Mouse (Mus musculus): ENCODE data around the gene Emp2.
"Not testable (repeated sequence)": the region's sequence is repeated elsewhere in the genome, so short reads cannot be mapped to it uniquely, and the experiment has no call there.

Emp2 gene

GRCm38 (mm10) chr16:10317197-10317544 lies 3.4 kb upstream of the Emp2 start:
- peak; percentile 93 for DNase-seq (ENCODE audit: low read depth, low spot score)

DNA sequence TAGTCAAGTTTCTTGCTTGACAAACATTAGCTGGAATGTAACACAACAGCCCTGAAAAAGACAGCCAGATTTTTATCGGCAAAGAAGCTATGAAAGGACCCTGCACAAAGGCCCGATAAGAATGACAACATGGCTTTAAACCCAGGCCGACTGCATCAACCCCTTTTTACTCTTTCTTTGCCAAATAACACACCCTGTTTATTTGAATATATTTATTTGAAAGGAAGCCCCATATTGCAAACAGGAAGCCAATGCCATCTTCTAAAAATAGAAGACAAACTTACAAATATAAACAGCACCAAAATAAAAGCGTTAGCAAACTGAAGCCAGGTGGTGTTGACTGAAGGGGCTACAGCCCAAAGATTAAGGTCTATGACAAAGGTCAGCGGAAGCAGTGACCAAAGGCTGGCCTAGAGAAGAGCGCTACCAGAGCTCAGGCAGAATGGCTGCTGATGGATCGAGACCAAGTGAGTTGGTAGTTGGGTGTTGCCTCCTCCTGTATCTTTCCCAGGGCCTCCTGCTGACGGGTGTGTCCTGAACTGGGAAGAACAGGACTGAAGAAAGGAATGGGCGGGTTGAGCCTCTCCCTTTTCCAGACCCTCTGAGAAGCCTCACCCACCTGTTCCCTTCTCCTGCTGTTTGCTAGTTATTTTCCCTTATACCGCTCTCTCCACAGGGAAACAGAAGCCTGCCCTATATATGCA lies 2.9 kb upstream of the Emp2 start:
- peak; percentile 93 for DNase-seq (ENCODE audit: low read depth, low spot score)

DNA sequence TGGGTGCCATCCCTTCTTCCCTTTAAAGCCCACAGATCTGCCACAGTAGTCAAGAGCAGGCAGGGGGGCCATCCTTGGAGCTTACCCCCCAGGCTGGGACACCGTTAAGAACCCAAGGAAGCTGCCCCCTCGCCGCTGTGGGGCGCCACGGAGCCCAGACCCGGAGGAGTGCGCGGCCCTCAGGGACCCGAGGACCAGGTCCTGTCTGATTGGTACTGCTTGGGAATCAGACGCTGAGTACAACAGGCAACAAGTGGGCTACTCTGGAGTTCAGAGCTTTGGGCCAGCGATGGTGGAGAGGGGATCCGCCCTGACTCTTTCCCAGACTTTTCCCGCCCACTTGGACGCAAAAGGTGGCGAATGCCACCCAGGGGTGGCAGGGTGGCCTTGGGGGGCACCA lies 542 bp downstream of the Emp2 start:
- peak; percentile 45 for DNase-seq (ENCODE audit: low read depth, low spot score)

- no peak for DNase-seq (ENCODE audit: low read depth, low spot score)
Observed at GRCm38 (mm10) chr16:10311989-10312388, 1.8 kb downstream of the Emp2 start.

GRCm38 (mm10) chr16:10311086-10311485 lies 2.7 kb downstream of the Emp2 start:
- DNase-seq (ENCODE audit: low read depth, low spot score): no peak

GRCm38 (mm10) chr16:10310507-10310906 lies 3.3 kb downstream of the Emp2 start:
- no peak for DNase-seq (ENCODE audit: low read depth, low spot score)

GRCm38 (mm10) chr16:10307351-10307750 lies 6.4 kb downstream of the Emp2 start:
- DNase-seq (ENCODE audit: low read depth, low spot score): no peak

DNA sequence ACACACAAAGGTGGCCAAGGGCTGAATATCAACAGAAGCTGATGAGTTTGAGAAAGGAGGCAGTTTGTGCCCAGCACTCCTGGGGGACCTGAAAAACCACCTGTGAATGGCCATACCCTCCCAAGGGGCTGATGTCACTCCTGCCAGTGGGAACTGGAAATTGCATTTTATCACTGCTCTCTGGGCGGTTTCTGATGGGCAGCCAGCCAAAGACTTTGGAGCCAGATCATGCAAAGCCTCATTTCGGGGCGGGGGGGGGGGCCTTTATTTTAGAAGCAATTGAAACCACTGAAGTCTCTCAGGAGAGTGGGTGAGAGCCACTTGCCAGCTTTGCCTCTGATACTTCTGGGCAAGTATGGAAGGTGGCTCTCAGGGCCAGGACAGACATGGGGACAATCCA lies 7.7 kb downstream of the Emp2 start:
- no peak for DNase-seq (ENCODE audit: low read depth, low spot score)

- DNase-seq (ENCODE audit: low read depth, low spot score): no peak
Observed at GRCm38 (mm10) chr16:10301337-10301736, 12.4 kb downstream of the Emp2 start.

DNA sequence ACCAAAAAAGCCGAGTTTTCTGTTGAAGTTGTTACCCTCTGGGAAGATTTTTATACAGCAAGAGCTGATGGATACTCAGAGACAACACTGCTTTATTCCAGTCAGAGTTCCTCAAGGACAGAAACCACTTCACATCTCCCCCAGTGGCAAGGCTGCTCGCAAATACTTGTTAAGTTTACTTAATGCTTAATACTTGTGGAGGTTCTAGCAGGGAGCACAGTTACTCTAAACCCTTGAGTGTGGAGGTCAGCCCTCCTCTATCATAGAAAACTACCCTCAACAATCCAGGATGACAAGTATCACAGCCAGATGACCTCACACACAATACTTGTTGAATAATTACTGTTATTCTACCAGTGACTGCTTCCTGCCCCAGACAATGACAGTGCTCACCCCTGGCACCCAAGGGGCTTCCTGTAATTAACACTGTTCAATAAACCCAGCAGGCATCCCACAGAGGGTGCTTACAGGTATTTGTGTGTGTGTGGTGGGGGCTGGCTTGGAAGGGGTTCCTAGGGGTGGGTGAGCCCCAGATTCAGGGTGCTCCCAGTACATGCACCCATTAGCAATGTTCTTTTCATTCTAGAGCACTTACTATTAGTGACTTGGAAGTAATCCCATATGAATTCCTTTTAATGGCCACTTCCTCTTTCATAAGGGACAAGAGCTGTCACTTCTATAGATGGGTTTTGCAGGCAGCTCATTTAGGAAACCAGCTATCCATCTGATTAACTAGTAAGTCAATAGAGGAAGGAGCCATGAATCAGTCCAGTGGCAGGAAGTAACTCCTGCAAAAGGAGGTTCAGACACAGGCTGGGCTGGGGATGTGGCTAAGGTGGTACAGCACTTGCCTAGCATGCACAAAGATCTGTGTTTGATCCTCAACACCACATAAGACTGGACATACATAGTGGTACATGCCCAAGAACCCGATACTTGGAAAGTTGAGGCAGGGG lies 13.3 kb downstream of the Emp2 start:
- DNase-seq (ENCODE audit: low read depth, low spot score): no peak

- DNase-seq (ENCODE audit: low read depth, low spot score): peak; percentile 54
Observed at GRCm38 (mm10) chr16:10299637-10300036, 14.1 kb downstream of the Emp2 start.

DNA sequence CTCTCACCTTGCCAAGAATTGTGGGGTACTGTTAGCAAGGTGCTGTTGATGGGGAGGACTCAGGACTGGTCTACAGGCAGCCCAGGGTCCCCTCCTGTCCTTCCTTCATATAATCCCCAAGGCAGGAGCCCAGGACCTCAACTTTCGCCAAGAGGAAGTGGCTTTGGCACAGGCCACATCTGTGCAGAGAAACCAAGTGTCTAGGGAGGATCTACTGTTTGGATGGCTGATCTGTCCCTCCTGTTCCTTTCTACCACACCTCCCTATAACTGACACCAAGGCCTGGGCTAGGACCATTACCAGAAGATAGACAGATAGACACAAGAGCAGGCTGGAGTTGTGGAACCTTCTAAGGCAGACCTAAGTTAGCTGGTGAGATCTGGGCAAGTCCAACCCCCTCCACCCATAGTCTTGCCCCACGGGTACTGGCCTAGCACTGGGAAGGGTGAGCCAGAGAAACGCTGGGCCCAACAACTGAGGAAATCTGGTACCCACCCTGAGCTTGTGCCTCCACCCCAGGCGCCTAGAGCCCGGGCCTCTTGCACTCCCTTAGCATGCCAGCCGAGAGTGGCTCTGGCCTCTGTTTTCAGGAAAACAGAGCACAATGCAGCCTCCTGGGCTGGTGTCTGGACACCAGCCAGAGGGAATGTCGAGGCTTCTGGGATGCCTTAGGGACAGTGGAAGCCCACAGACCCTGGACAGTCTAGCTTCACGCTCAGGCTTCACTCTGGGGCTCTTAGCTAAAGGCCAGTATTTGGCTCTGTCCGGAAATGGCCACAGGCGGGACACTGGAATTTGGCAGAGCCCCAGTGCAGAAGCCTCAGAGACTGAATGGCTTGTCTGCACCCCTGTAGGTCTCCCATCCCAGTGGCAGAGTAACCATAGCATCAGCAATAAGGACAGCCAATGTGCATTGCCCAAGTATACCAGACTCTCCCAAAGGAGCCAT lies 15.8 kb downstream of the Emp2 start:
- DNase-seq (ENCODE audit: low read depth, low spot score): no peak

GRCm38 (mm10) chr16:10288115-10288514 lies 25.7 kb downstream of the Emp2 start:
- DNase-seq (ENCODE audit: low read depth, low spot score): no peak

DNA sequence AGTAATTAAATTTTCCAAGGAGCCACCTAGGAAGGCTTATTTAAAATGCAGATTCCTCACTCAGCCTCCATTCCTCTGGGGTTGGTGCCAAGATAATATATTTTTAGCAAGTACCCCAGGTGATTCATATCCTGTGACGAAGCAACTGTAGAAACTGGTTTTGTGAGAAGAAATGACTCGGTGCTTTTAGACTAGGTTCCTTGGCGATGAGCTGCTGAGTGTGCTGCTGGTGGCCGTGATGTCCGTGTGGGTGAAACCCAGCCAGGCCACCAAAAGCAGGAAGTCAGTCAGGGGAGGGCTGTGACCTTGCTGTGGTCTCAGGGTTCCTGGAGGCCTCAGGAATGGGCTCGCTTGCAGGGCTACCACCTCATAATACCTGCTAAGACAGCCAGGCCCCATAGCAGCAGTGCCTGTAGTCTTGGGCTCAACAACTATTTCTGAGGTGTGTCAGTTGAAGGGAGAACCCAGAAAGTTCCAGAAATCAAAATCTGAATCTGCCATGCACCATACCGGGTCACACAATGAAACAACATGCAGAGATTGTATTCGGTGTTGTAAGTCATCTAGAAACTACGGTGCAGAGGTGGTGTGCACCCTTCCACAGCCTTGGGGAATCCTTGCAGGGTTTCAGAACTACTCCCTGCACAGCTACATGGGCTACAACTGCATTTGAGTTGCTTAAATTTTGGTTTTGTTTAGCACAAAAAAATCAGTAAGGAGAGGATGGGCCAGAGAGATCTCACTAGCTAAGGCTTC lies 27.1 kb downstream of the Emp2 start:
- DNase-seq (ENCODE audit: low read depth, low spot score): no peak

DNA sequence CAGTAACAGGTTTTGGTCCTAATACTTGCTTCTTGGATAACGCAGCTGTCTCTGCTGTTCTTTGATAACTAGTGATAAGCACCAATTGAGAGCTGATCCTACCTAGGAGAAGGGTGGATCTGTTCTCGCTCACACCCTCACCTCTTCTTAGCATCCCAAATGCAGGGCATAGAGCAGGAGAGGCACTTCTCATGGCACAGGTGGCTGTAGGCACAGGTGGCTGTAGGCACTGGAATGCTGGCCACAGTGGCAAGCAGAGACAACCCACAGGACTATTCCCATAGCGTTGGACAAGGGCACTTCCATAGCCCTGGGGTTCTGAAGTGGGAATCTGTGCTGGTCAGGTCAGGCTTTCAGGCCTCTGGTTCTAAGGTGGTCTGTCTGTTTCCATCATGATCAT lies 31.9 kb downstream of the Emp2 start:
- no peak for DNase-seq (ENCODE audit: low read depth, low spot score)

DNA sequence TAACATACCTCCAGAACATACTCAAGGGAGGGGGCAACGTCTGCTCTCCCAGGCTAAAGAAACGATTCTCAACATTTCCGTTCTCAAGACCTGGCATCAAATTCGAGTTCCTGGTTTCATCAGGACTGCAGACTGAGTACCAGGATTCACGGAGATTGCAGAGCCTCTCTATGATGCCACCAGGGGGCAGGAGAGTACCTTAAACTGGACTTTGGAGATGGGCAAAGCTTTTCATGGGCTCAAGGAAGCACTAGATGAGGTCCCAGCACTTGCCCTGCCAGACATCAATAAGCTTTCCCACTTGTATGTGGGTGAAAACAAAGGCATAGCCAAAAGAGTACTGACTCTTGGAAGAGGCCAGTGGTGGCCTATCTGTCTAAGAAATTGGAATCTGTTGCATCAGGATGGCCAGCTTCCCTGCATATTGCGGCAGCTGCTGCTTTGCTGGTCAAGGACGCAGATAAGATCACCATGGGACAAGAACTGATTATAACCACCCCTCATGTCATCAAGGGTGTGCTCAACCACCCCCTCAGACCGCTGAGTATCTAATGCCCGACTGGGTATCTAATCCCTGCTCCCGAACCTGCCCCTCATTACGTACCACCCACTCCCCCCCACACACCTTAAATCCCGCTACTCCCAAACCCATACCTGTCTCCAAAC lies 33.3 kb downstream of the Emp2 start:
- DNase-seq (ENCODE audit: low read depth, low spot score): peak; percentile 86

- not testable (repeated sequence) for DNase-seq (ENCODE audit: low read depth, low spot score)
Observed at GRCm38 (mm10) chr16:10276778-10277177, 37.0 kb downstream of the Emp2 start.

DNA sequence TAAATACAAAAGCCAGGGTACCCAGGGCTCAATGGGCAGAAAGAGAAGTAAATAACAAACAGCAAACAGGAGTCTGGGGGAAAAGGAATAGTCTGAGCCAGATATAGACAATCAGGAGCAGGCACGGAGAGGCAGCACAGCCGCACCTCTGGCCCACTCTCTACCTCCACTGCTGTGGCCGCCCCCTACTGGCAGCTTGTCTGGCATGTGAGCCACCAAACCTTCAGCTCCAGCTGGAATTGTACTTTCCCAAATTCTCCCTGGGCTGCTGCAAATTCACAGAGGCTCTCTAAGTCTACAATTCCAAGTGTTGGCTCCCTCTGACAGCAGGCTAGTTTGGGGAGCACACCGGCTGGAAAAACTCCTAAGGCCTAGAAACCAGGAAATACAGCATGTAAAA lies 39.3 kb downstream of the Emp2 start:
- DNase-seq (ENCODE audit: low read depth, low spot score): peak; percentile 71

GRCm38 (mm10) chr16:10272256-10272655 lies 41.5 kb downstream of the Emp2 start:
- DNase-seq (ENCODE audit: low read depth, low spot score): peak; percentile 83

GRCm38 (mm10) chr16:10253993-10254392 lies 59.8 kb downstream of the Emp2 start:
- DNase-seq (ENCODE audit: low read depth, low spot score): peak; percentile 58

All from ZHBTc4 (cell line).